Mouse (Mus musculus): ENCODE results near the gene Adcy1.

Gene Adcy1

GRCm38 (mm10) chr11:7063001-7063584 lies at the start of gene Adcy1:
TSS of gene Adcy1 (plus strand) at chr11:7063489.
- DNase-seq: peak; percentile 72 to 80

GRCm38 (mm10) chr11:7016907-7017306 lies 46.4 kb upstream of the Adcy1 start:
- peak; percentile 27 to 33 for DNase-seq

- DNase-seq: no peak
Observed at GRCm38 (mm10) chr11:7018078-7018477, 45.2 kb upstream of the Adcy1 start.

GRCm38 (mm10) chr11:7019006-7019525 lies 44.2 kb upstream of the Adcy1 start:
- DNase-seq: no peak

- no peak for DNase-seq
Observed at GRCm38 (mm10) chr11:7033063-7033462, 30.2 kb upstream of the Adcy1 start.

- no peak for DNase-seq
Observed at GRCm38 (mm10) chr11:7039722-7040121, 23.6 kb upstream of the Adcy1 start.

GRCm38 (mm10) chr11:7040801-7041200 lies 22.5 kb upstream of the Adcy1 start:
- DNase-seq: no peak

- peak; percentile 65 to 68 for DNase-seq
Observed at GRCm38 (mm10) chr11:7047176-7047575, 16.1 kb upstream of the Adcy1 start.

GRCm38 (mm10) chr11:7047584-7047983 lies 15.7 kb upstream of the Adcy1 start:
- DNase-seq: peak; percentile 37 to 48

- no peak for DNase-seq
Observed at GRCm38 (mm10) chr11:7053710-7054109, 9.6 kb upstream of the Adcy1 start.

GRCm38 (mm10) chr11:7054662-7055265 lies 8.5 kb upstream of the Adcy1 start:
- DNase-seq: peak in 1 of 2 experiments; percentile 51

- peak; percentile 99 for DNase-seq
Observed at GRCm38 (mm10) chr11:7055455-7056017, 7.8 kb upstream of the Adcy1 start.

GRCm38 (mm10) chr11:7056121-7056520 lies 7.2 kb upstream of the Adcy1 start:
- DNase-seq: peak; percentile 58 to 68

- no peak for DNase-seq
Observed at GRCm38 (mm10) chr11:7057781-7058180, 5.5 kb upstream of the Adcy1 start.

GRCm38 (mm10) chr11:7061961-7062360 lies 1.3 kb upstream of the Adcy1 start:
- DNase-seq: peak; percentile 56 to 66

GRCm38 (mm10) chr11:7062566-7062965 lies 723 bp upstream of the Adcy1 start:
- DNase-seq: peak in 1 of 2 experiments; percentile 51

- DNase-seq: peak; percentile 57 to 60
Observed at GRCm38 (mm10) chr11:7063681-7064267, 485 bp downstream of the Adcy1 start.

- peak; percentile 56 to 59 for DNase-seq
Observed at GRCm38 (mm10) chr11:7064484-7065185, 1.3 kb downstream of the Adcy1 start.

- DNase-seq: peak in 1 of 2 experiments; percentile 52
Observed at GRCm38 (mm10) chr11:7065388-7065787, 2.1 kb downstream of the Adcy1 start.

GRCm38 (mm10) chr11:7065876-7066275 lies 2.6 kb downstream of the Adcy1 start:
- no peak for DNase-seq

- no peak for DNase-seq
Observed at GRCm38 (mm10) chr11:7067263-7067662, 4.0 kb downstream of the Adcy1 start.

- DNase-seq: no peak
Observed at GRCm38 (mm10) chr11:7068479-7069235, 5.4 kb downstream of the Adcy1 start.

Data from cerebellum, postnatal 36 days (tissue).